Mouse (Mus musculus) hindbrain, embryonic 16.5 days (tissue): ENCODE data around the gene Sema3a. TPM values are rescaled to one million over a fixed set of nuclear protein-coding genes. Genes with fewer than 3 reads are reported as not detected.
A peak's percentile ranks its signal among the peaks of the same experiment; 100 is the strongest.

Experiments
- ATAC-seq: fragments of 200-750 bp; cut with Nextera tagmentation; 2 replicates; pipeline ENCODE4 v1.8.0; 2017; ENCODE audit warnings: moderate TSS enrichment, moderate library complexity
- H3K27ac ChIP-seq: fragments of 300-500 bp; sonication (generic); 2 replicates; pipeline ENCODE4 v1.5.1; 2014; ENCODE audit warnings: low read depth, mild to moderate bottlenecking, control low read depth, low read length, moderate library complexity
- H3K27me3 ChIP-seq: fragments of 300-500 bp; sonication (generic); replicated peaks from 2 replicates; pipeline ENCODE4 v1.6.1; 2014; ENCODE audit warnings: low read length; ENCODE audit not compliant: control insufficient read depth, insufficient read depth
- H3K36me3 ChIP-seq: fragments of 300-500 bp; sonication (generic); 2 replicates; pipeline ENCODE4 v1.6.1; 2014; ENCODE audit warnings: mild to moderate bottlenecking, low read length, moderate library complexity, mixed read lengths; ENCODE audit not compliant: control insufficient read depth, insufficient read depth
- H3K4me1 ChIP-seq: fragments of 300-500 bp; sonication (generic); 2 replicates; pipeline ENCODE4 v1.6.1; 2014; ENCODE audit warnings: low read depth, low read length; ENCODE audit not compliant: control insufficient read depth, insufficient read depth
- H3K4me2 ChIP-seq: fragments of 300-500 bp; sonication (generic); 2 replicates; pipeline ENCODE4 v1.6.1; 2014; ENCODE audit warnings: mild to moderate bottlenecking, low read length, control low read depth, moderate library complexity
- H3K4me3 ChIP-seq: fragments of 300-500 bp; sonication (generic); 2 replicates; pipeline ENCODE4 v1.5.1; 2014; ENCODE audit warnings: mild to moderate bottlenecking, low read length, control low read depth, moderate library complexity
- H3K9ac ChIP-seq: fragments of 300-500 bp; sonication (generic); 2 replicates; pipeline ENCODE4 v1.6.1; 2014; ENCODE audit warnings: low read depth, mild to moderate bottlenecking, control low read depth, low read length, moderate library complexity
- H3K9me3 ChIP-seq: fragments of 300-500 bp; sonication (generic); 2 replicates; pipeline ENCODE4 v1.6.1; 2014; ENCODE audit warnings: mild to moderate bottlenecking, low read length, moderate library complexity; ENCODE audit not compliant: control insufficient read depth
- WGBS: fragments of 180-500 bp; shearing (Covaris S2); extraction: QIAGEN DNeasy Blood & Tissue Kit; methylation state at CpG from one replicate; pipeline ENCODE4 v1.1.7; 2014; 5-methylcytosine and 5-hydroxymethylcytosine counted together
- polyA plus RNA-seq: library from polyadenylated mRNA; unstranded; fragments of >200 nt; fragmentation: Nextera tagmentation; extraction: Ambion mirVana; gene quantifications from 2 replicates; pipeline ENCODE4 v1.2.1, GENCODE M21; 2015

Gene Sema3a
- polyA plus RNA-seq, 1 experiment from 2014 or later: 24.1 TPM

GRCm38 (mm10) chr5:13428702-13429101 lies 303.5 kb downstream of the Sema3a start:
- Histone ChIP-seq H3K9ac (no peak overlapping the region), H3K9me3 (no peaks in the 10 kb centered on the region), H3K36me3 (no peaks in the 10 kb centered on the region), H3K4me1 (no peaks in the 10 kb centered on the region), H3K4me3 (no peak overlapping the region), H3K4me2 (no peak overlapping the region), H3K27ac (no peak overlapping the region), H3K27me3 (no peaks in the 10 kb centered on the region)
- peak; percentile 45; the same call in 1 of the 2 replicates for ATAC-seq
- WGBS: 32% methylated on average over 1 of the region's 1 CpGs

- Histone ChIP-seq H3K4me2 (no peak overlapping the region), H3K4me1 (no peaks in the 10 kb centered on the region), H3K27ac (no peak overlapping the region), H3K27me3 (no peaks in the 10 kb centered on the region), H3K36me3 (no peaks in the 10 kb centered on the region), H3K9ac (no peak overlapping the region), H3K9me3 (no peaks in the 10 kb centered on the region), H3K4me3 (no peak overlapping the region)
- 76% methylated on average over 2 of the region's 2 CpGs for WGBS
- no peak for ATAC-seq
Observed at GRCm38 (mm10) chr5:13431827-13432226, 306.6 kb downstream of the Sema3a start.

- no peaks in the 10 kb centered on the region for H3K9me3 ChIP-seq
- no peaks in the 10 kb centered on the region for H3K27me3 ChIP-seq
- H3K36me3 ChIP-seq: no peaks in the 10 kb centered on the region
- no peak overlapping the region for H3K4me3 ChIP-seq
- H3K27ac ChIP-seq: no peak overlapping the region
- H3K4me2 ChIP-seq: no peak overlapping the region
- ATAC-seq: no peak
- WGBS: 76% methylated on average over 3 of the region's 3 CpGs
- H3K4me1 ChIP-seq: no peaks in the 10 kb centered on the region
- H3K9ac ChIP-seq: no peak overlapping the region
Observed at GRCm38 (mm10) chr5:13432574-13432973, 307.4 kb downstream of the Sema3a start.

GRCm38 (mm10) chr5:13433303-13433702 lies 308.1 kb downstream of the Sema3a start:
- WGBS: 46% methylated on average over 2 of the region's 2 CpGs
- ATAC-seq: no peak

GRCm38 (mm10) chr5:13441112-13441511 lies 315.9 kb downstream of the Sema3a start:
- ATAC-seq: no peak
- Histone ChIP-seq H3K4me3 (no peak overlapping the region), H3K36me3 (no peaks in the 10 kb centered on the region), H3K4me1 (no peaks in the 10 kb centered on the region), H3K27ac (no peak overlapping the region), H3K27me3 (no peaks in the 10 kb centered on the region), H3K9ac (no peak overlapping the region), H3K4me2 (no peak overlapping the region), H3K9me3 (no peaks in the 10 kb centered on the region)

More at GRCm38 (mm10) chr5:13433303-13433702, 308.1 kb downstream of the Sema3a start:
- H3K4me2 ChIP-seq: no peak overlapping the region
- no peaks in the 10 kb centered on the region for H3K36me3 ChIP-seq
- no peaks in the 10 kb centered on the region for H3K27me3 ChIP-seq
- H3K9ac ChIP-seq: no peak overlapping the region
- H3K4me1 ChIP-seq: no peaks in the 10 kb centered on the region
- no peak overlapping the region for H3K4me3 ChIP-seq
- no peak overlapping the region for H3K27ac ChIP-seq
- H3K9me3 ChIP-seq: no peaks in the 10 kb centered on the region

GRCm38 (mm10) chr5:13460182-13461001 lies 335.2 kb downstream of the Sema3a start:
- H3K36me3 ChIP-seq: no peaks in the 10 kb centered on the region
- H3K4me1 ChIP-seq: no peaks in the 10 kb centered on the region
- WGBS: 81% methylated on average over 1 of the region's 1 CpGs
- H3K4me3 ChIP-seq: no peak overlapping the region
- H3K9me3 ChIP-seq: no peaks in the 10 kb centered on the region
- H3K4me2 ChIP-seq: no peak overlapping the region
- no peak for ATAC-seq
- H3K27ac ChIP-seq: no peak overlapping the region
- H3K9ac ChIP-seq: no peak overlapping the region
- H3K27me3 ChIP-seq: no peaks in the 10 kb centered on the region

GRCm38 (mm10) chr5:13468856-13469255 lies 343.6 kb downstream of the Sema3a start:
- ATAC-seq: peak; percentile 75
- Histone ChIP-seq H3K9me3 (no peaks in the 10 kb centered on the region), H3K4me3 (no peak overlapping the region), H3K9ac (no peak overlapping the region), H3K36me3 (no peaks in the 10 kb centered on the region), H3K4me1 (peaks cover 6% of the 10 kb centered on the region), H3K4me2 (no peak overlapping the region), H3K27ac (no peak overlapping the region), H3K27me3 (no peaks in the 10 kb centered on the region)
- WGBS: 53% methylated on average over 7 of the region's 7 CpGs

- H3K36me3 ChIP-seq: no peaks in the 10 kb centered on the region
- H3K27ac ChIP-seq: no peak overlapping the region
- no peak overlapping the region for H3K4me2 ChIP-seq
- no peak for ATAC-seq
- no peaks in the 10 kb centered on the region for H3K9me3 ChIP-seq
- H3K9ac ChIP-seq: no peak overlapping the region
- no peak overlapping the region for H3K4me3 ChIP-seq
- H3K4me1 ChIP-seq: peaks cover 6% of the 10 kb centered on the region
- whole genome bisulfite sequencing: 66% methylated on average over 5 of the region's 5 CpGs
- no peaks in the 10 kb centered on the region for H3K27me3 ChIP-seq
Observed at GRCm38 (mm10) chr5:13469401-13469800, 344.2 kb downstream of the Sema3a start.

- peaks cover 6% of the 10 kb centered on the region for H3K4me1 ChIP-seq
- WGBS: 50% methylated on average over 7 of the region's 7 CpGs
- H3K9me3 ChIP-seq: no peaks in the 10 kb centered on the region
- no peaks in the 10 kb centered on the region for H3K36me3 ChIP-seq
- peak; percentile 56 for ATAC-seq
- no peak overlapping the region for H3K27ac ChIP-seq
- no peak overlapping the region for H3K4me3 ChIP-seq
- H3K27me3 ChIP-seq: no peaks in the 10 kb centered on the region
- H3K4me2 ChIP-seq: no peak overlapping the region
- H3K9ac ChIP-seq: no peak overlapping the region
Observed at GRCm38 (mm10) chr5:13470057-13470905, 345.1 kb downstream of the Sema3a start.
